Mouse (Mus musculus): ENCODE results near the gene Tssk3. TPM values are rescaled to one million over a fixed set of nuclear protein-coding genes. Genes with fewer than 3 reads are reported as not detected.
"Not testable (repeated sequence)": the region's sequence is repeated elsewhere in the genome, so short reads cannot be mapped to it uniquely, and the experiment has no call there.

Gene Tssk3
- polyA plus RNA-seq (2015; fragmentation: Nextera tagmentation; extraction: Ambion mirVana) = 0.13 TPM in 1 of 2 replicates, not detected in the other

DNA sequence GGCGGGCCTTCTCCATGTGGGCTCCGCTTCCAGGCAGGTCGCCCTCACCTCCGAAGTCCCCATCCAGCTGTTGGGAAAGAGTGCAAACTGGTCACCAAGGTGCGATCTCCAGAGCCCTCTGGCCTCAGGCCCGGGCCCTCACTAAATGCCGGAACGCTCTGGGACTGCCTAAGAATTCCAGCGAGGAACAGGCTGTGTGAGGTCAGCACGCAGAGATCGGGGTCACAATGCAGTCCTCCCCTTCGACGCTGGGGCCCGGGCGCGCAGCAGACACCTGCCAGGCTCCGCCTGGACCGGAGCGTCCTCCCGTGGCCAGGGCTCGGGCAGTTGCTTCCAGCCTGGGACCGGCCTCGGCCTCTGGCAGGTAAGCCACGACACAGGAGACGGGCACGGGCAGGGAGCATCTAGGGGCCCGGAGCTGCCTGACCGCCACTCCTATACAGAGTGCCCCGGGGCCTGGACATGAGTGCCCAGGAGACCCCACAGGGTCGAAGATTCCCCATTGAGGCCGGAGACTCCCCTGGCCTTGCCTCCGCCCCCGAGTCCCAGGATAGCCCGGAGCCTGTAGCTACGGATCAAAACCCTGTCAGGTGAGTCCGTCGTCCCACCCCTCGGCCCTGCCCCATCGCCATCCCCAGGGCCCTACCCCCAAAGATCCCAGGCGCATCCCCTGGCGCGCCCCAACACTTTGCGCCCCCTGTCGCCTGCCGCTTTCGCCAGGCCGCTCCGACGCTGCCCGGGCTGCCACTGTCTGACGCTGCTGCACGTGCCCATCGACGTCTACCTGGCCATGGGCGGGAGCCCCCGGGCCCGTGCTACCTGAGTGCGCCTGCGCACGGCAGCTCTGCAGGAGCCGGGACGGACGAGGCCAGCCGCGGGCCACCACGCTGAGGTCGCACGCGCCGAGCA is at the start of gene Tssk3, which contains the start of gene Fam229a:
Gene Tssk3 (minus strand): TSS at position 51 of the 909 bp plus-strand sequence.
Gene Fam229a (plus strand): TSS at position 219 of the 909 bp plus-strand sequence.
- WGBS = 4% methylated on average over 70 of the region's 70 CpGs
- ATAC-seq (ENCODE audit: low FRiP score) = peak; percentile 30; the same call in 1 of the 2 replicates
- H3K9ac ChIP-seq = peak within 1 kb of the TSS; percentile 52

DNA sequence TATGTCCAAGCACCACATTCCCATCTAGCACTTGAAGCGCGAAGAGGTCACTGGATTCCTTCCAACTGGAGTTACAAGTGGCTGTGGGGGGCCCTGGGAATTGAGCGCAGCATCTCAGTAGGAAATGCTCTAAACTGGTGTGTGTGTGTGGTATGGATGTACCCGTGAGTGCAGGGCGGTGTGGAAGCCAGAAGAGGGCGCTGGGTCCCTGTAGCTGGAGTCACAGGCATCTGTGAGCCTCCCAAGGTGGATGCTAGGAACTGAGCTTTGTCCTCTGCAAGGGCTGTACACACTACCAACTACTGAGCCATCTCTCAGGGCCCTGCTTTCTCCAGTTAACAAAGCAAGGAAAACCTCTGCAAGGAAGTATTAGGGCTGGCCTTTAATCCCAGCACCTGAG is 49.2 kb upstream of the Tssk3 start:
- Histone ChIP-seq H3K9me3 (no peaks in the 10 kb centered on the region), H3K9ac (no peak overlapping the region), H3K27ac (no peak overlapping the region), H3K27me3 (no peaks in the 10 kb centered on the region), H3K4me2 (no peak overlapping the region), H3K4me1 (replicated peaks) (peaks cover 20% of the 10 kb centered on the region), H3K36me3 (peaks cover 26% of the 10 kb centered on the region), H3K4me3 (no peak overlapping the region)
- ATAC-seq (ENCODE audit: low FRiP score) = no peak
- WGBS = 87% methylated on average over 6 of the region's 6 CpGs

More for the DNA sequence above, at the start of gene Tssk3, which contains the start of gene Fam229a:
- Histone ChIP-seq H3K4me1 (replicated peaks) (peaks cover 19% of the 10 kb centered on the region), H3K36me3 (peaks cover 32% of the 10 kb centered on the region), H3K4me2 (peak within 1 kb of the TSS; percentile 61), H3K27ac (no peak within 1 kb of the TSS), H3K27me3 (peaks cover 37% of the 10 kb centered on the region), H3K4me3 (peak within 1 kb of the TSS; percentile 36), H3K9me3 (no peaks in the 10 kb centered on the region)

DNA sequence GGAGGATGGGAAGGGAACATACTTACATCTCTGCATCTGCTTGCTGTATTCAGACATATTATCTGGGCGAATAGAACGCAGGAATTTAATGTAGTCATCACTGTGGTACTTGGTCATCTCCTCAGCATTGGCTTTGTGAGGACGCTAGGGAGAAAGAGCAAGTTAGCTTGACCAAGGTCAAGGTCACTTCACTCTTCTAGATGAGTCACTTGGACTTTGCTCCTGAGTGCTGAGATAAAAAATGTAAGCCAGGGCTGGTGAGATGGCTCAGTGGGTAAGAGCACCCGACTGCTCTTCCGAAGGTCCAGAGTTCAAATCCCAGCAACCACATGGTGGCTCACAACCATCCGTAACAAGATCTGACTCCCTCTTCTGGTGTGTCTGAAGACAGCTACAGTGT is 38.1 kb upstream of the Tssk3 start:
- not testable (repeated sequence) for ATAC-seq (ENCODE audit: low FRiP score); H3K4me3 ChIP-seq; H3K9ac ChIP-seq; H3K4me1 ChIP-seq (replicated peaks); H3K4me2 ChIP-seq; H3K27me3 ChIP-seq; H3K9me3 ChIP-seq; H3K27ac ChIP-seq
- 94% methylated on average over 6 of the region's 6 CpGs for WGBS
- H3K36me3 ChIP-seq = peaks cover 80% of the 10 kb centered on the region

DNA sequence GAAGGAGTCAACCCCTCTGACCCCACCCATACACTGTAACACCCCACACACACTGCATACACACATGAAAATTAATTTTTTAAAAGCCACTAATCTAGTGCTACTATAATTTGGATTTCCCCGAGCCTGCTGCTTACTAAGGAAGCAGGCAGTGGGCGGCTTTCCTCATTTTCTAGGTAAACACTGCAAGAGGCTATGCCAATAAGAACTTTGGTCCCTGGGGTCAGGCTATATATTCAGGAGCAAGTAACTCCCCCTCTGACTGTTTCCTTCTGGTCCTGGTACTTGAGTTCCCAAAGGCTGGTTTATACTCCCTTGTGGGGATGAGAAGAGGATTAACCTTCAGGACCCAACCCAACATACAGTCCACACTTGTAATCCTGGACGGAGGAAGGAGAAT is 35.1 kb upstream of the Tssk3 start:
- no peaks in the 10 kb centered on the region for H3K9me3 ChIP-seq
- WGBS = 89% methylated on average over 3 of the region's 3 CpGs
- H3K36me3 ChIP-seq = peaks cover 87% of the 10 kb centered on the region
- no peaks in the 10 kb centered on the region for H3K4me1 ChIP-seq (replicated peaks)
- H3K4me3 ChIP-seq = no peak overlapping the region
- H3K27ac ChIP-seq = no peak overlapping the region
- no peak overlapping the region for H3K4me2 ChIP-seq
- ATAC-seq (ENCODE audit: low FRiP score) = no peak
- no peak overlapping the region for H3K9ac ChIP-seq
- no peaks in the 10 kb centered on the region for H3K27me3 ChIP-seq

DNA sequence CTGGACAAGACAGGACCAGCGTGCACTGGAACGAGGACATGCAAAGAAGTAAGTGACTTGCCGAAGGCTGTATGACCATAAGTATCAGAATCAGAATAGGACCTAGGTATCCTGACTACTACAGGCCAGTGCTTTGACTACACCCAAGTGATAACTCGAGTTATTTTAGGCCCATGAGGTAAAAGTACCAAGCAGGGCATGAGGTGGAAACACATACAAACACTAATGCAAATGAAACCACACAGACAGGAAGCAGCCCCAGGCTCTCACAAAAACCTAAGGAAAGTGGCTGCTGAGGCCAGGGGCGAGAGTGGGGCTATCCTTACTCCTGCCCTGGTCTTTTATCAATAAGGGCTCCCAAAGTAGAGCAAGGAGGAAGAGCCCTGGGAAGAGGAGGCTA is 34.5 kb upstream of the Tssk3 start:
- H3K36me3 ChIP-seq = peaks cover 87% of the 10 kb centered on the region
- ATAC-seq (ENCODE audit: low FRiP score) = no peak

DNA sequence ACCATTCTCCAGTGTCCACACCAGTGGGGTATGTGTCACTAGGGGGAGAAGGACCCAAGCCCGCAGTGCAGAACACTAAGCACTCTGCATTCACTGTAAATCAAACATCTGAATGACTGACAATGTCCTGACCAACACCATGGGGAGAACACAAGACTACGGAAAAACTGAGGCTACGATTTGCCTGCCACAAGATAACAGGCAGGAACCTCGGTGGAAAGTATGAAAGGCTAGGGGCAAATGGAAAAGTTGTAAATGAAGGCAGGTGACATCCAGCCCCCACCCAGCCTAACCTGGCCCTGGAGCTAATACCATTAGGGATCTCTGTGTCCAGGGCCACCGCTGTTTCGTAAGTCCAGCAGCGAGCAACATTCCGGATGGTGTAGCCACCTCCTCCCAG is 27.7 kb upstream of the Tssk3 start:
- WGBS = 93% methylated on average over 8 of the region's 8 CpGs
- H3K27ac ChIP-seq = no peak overlapping the region

More for the DNA sequence above, 34.5 kb upstream of the Tssk3 start:
- Histone ChIP-seq H3K27me3 (no peaks in the 10 kb centered on the region), H3K9me3 (no peaks in the 10 kb centered on the region), H3K27ac (no peak overlapping the region), H3K4me3 (no peak overlapping the region), H3K4me2 (no peak overlapping the region), H3K4me1 (replicated peaks) (no peaks in the 10 kb centered on the region), H3K9ac (no peak overlapping the region)
- WGBS = 90% methylated on average over 5 of the region's 5 CpGs

DNA sequence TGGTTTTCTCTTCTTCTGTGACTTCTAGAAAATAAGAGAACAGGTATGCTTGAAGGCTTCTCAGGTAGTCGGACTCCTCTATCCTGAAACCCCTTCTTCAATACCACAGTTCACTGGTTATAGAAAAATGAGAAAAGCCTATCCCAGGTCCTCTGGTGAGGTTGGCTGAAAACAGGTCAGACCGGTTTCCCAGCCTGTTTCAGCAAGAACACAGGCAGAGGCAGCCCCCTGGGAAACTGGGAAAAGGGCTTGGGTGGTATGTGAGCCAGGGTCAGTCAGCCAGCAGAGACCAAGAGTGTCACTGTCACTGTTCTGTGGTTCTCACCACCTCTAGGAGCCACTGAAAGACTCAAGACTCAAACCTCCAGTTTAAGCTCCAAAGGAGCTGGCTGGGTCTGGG is 26.1 kb upstream of the Tssk3 start:
- 45% methylated on average over 2 of the region's 2 CpGs for WGBS
- Histone ChIP-seq H3K9ac (0 out of 2 replicates have a peak overlapping the region, but pooled peaks have one; percentile 35), H3K27ac (0 out of 2 replicates have a peak overlapping the region, but pooled peaks have one; percentile 5)

More for the DNA sequence above, 27.7 kb upstream of the Tssk3 start:
- peaks cover 27% of the 10 kb centered on the region for H3K4me1 ChIP-seq (replicated peaks)
- no peak overlapping the region for H3K4me3 ChIP-seq
- no peak overlapping the region for H3K9ac ChIP-seq
- ATAC-seq (ENCODE audit: low FRiP score) = no peak
- no peaks in the 10 kb centered on the region for H3K27me3 ChIP-seq
- H3K4me2 ChIP-seq = no peak overlapping the region
- H3K9me3 ChIP-seq = no peaks in the 10 kb centered on the region
- peaks cover 71% of the 10 kb centered on the region for H3K36me3 ChIP-seq

DNA sequence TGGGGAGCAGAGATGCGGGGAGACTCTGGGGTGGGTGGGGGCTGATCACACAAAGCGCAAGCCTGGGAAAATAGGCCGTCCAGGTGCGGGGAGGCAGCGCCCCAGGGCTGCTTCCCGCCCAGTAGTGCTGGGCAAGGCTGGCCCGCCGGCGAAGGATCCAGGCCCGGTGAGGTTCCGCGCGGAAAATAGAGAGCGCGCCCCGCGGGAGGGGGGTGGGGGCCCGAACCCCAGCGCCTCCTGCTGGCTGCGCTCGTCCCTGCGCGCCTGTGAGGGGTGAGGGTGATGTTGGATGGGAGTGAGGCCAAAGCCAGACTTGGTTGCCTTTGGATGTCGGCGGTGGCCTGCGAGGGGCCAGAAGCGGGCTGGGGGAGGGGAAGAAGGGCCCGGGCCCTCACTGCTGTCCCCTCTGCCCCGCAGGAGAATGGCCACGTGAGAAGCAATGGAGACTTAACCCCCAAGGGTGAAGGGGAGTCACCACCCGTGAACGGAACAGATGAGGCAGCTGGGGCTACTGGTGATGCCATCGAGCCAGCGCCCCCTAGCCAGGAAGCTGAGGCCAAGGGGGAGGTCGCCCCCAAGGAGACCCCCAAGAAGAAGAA is 23.6 kb upstream of the Tssk3 start:
- ATAC-seq (ENCODE audit: low FRiP score) = peak; percentile 19
- WGBS = under 1% methylated on average over 35 of the region's 35 CpGs
- H3K4me3 ChIP-seq = peak overlapping the region; percentile 100
- H3K4me2 ChIP-seq = peak overlapping the region; percentile 98
- peaks cover 32% of the 10 kb centered on the region for H3K36me3 ChIP-seq
- H3K27ac ChIP-seq = peak overlapping the region; percentile 99
- H3K9me3 ChIP-seq = no peaks in the 10 kb centered on the region
- H3K9ac ChIP-seq = peak overlapping the region; percentile 100
- H3K4me1 ChIP-seq (replicated peaks) = peaks cover 62% of the 10 kb centered on the region
- no peaks in the 10 kb centered on the region for H3K27me3 ChIP-seq

More for the DNA sequence above, 26.1 kb upstream of the Tssk3 start:
- peak overlapping the region; percentile 21; the same call in 1 of the 2 replicates for H3K4me2 ChIP-seq
- no peaks in the 10 kb centered on the region for H3K9me3 ChIP-seq
- H3K27me3 ChIP-seq = no peaks in the 10 kb centered on the region
- no peak overlapping the region for H3K4me3 ChIP-seq
- peaks cover 40% of the 10 kb centered on the region for H3K4me1 ChIP-seq (replicated peaks)
- ATAC-seq (ENCODE audit: low FRiP score) = no peak
- peaks cover 55% of the 10 kb centered on the region for H3K36me3 ChIP-seq

DNA sequence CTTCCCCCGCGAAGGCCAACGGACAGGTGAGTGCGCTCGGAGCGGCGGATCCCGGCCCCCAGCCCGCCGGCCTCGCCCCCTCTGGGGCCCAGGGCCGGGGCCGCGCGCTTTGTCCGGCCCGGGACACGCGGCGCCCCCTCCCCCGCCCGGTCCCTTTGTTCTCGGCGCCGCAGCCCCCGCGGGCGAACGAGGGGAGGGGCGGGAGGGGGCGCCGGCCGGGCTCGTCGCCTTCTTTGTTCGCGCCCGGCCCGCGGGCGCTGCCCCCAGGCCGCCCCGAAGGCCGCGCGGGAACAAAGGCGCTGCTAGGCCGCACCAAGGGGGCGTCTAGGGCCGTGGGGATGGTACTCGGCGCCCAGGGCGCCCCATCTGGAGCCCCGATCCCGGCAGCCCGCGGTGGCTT is 23.1 kb upstream of the Tssk3 start:
- Histone ChIP-seq H3K4me3 (peak overlapping the region; percentile 100), H3K36me3 (peaks cover 31% of the 10 kb centered on the region), H3K9ac (peak overlapping the region; percentile 100), H3K4me1 (replicated peaks) (peaks cover 67% of the 10 kb centered on the region), H3K27ac (peak overlapping the region; percentile 99), H3K9me3 (no peaks in the 10 kb centered on the region), H3K27me3 (no peaks in the 10 kb centered on the region), H3K4me2 (peak overlapping the region; percentile 98)
- WGBS = 1% methylated on average over 29 of the region's 57 CpGs
- peak; percentile 16; the same call in 1 of the 2 replicates for ATAC-seq (ENCODE audit: low FRiP score)

DNA sequence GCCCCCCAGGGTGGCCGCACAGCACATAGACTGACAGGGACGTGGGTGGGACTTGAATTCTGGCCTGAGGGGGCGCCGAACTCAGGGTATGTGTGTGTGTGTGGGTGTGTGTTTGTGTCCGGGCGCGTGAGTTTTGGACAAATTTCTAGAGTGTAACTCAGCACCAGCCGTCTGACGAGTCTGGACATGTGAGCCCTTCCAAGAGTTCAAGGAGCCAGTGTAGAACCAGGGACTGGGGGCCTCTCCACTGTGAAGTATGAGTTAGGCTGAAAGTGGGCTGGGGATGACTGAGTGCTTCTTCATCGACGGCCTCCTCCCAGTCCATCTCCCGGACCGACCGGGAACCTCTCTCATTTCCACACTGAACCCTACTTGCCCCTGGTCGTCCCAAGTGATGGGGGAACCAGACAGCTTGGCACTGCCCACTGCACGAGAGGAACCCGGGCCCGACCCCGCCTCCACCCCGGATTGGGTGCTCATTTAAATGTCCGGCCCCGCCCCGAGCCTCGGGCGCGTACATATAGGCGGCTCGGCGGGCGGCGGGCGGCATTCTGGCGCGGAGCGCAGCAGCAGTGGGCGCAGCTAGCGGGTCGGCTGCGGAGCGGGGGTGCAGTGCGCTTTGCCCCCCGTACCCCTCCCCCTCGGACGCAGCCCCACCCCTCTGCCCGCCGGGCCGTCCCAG is 22.4 kb upstream of the Tssk3 start, which contains the start of gene Marcksl1:
Gene Marcksl1 (plus strand): TSS at position 496 of the 682 bp plus-strand sequence.
- H3K36me3 ChIP-seq = peaks cover 24% of the 10 kb centered on the region
- peak within 1 kb of the TSS; percentile 99 for H3K27ac ChIP-seq
- peak; percentile 82 for ATAC-seq (ENCODE audit: low FRiP score)
- H3K4me1 ChIP-seq (replicated peaks) = peaks cover 73% of the 10 kb centered on the region
- no peaks in the 10 kb centered on the region for H3K27me3 ChIP-seq
- 3% methylated on average over 47 of the region's 47 CpGs for WGBS
- H3K4me3 ChIP-seq = peak within 1 kb of the TSS; percentile 100
- peak within 1 kb of the TSS; percentile 98 for H3K4me2 ChIP-seq
- no peaks in the 10 kb centered on the region for H3K9me3 ChIP-seq
- peak within 1 kb of the TSS; percentile 100 for H3K9ac ChIP-seq

DNA sequence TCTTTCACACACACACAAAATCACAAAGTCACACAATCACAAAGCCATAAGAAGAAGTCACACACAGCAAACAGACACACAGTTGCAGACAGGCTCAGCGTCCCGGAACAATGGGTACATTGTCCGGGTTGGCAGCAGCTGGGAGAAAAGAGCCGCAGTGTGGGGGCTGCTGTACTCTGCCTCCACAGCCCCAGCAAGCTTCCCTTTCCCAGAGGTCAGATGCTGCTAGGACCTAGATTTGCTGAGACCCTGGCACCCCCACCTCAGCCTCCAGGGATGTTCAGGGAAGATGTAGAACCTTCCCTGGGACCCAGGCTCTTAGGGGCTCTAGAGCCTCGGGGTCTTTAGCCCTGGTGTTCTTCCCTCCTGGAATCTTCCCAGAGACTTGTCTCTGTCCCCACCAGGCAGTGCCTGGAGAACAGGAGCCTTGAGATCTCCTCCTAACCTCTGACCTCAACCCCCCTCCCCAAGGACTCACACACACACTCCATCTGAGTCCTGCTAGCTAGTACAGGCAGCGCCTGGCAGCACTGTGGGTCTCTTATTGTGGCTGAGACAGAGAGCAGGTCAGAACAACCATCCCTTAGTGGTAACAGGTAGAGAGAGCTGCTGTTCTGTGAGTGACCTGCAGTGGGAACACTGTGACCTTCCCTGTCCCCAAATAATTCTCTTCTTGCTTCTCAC is 20.7 kb upstream of the Tssk3 start:
- Histone ChIP-seq H3K9ac (0 out of 2 replicates have a peak overlapping the region, but pooled peaks have one; percentile 6), H3K27me3 (no peaks in the 10 kb centered on the region), H3K4me3 (no peak overlapping the region), H3K36me3 (peaks cover 8% of the 10 kb centered on the region), H3K4me1 (replicated peaks) (peaks cover 66% of the 10 kb centered on the region), H3K4me2 (no peak overlapping the region), H3K27ac (peak overlapping the region; percentile 74), H3K9me3 (no peaks in the 10 kb centered on the region)
- 12% methylated on average over 6 of the region's 6 CpGs for WGBS
- ATAC-seq (ENCODE audit: low FRiP score) = no peak
